Mouse (Mus musculus) brown adipose tissue, adult 24 weeks (tissue): ENCODE data around the gene Gm17651. TPM values are rescaled to one million over a fixed set of nuclear protein-coding genes. Genes with fewer than 3 reads are reported as not detected.

Experiments
- H3K27ac ChIP-seq: fragments of 200-500 bp; replicated peaks from 2 replicates; pipeline ENCODE4 v1.5.1; 2012; ENCODE audit warnings: low read depth, mild to moderate bottlenecking, low read length
- H3K4me1 ChIP-seq: fragments of 200-500 bp; 2 replicates; pipeline ENCODE4 v1.6.1; 2012; ENCODE audit warnings: low read length, mixed read lengths; ENCODE audit not compliant: control insufficient read depth, insufficient read depth, insufficient read length
- H3K4me3 ChIP-seq: fragments of 200-500 bp; 2 replicates; pipeline ENCODE4 v1.5.1; 2012; ENCODE audit warnings: low read depth, mild to moderate bottlenecking, low read length, moderate library complexity; ENCODE audit not compliant: insufficient read depth
- polyA plus RNA-seq: library from polyadenylated mRNA; stranded (reverse); fragments of >200 nt; gene quantifications from 2 replicates; pipeline ENCODE4 v1.2.4, GENCODE M21; 2012; ENCODE audit not compliant: missing spikeins, insufficient read depth, insufficient read length

Gene Gm17651
- polyA plus RNA-seq, 1 experiment, result not detected

GRCm38 (mm10) chr3:97627893-97628292 is 46.6 kb downstream of the Gm17651 start:
- H3K27ac ChIP-seq, result no peak overlapping the region
- H3K4me1 ChIP-seq, result no peaks in the 10 kb centered on the region
- peak overlapping the region; percentile 33; the same call in 1 of the 2 replicates for H3K4me3 ChIP-seq

DNA sequence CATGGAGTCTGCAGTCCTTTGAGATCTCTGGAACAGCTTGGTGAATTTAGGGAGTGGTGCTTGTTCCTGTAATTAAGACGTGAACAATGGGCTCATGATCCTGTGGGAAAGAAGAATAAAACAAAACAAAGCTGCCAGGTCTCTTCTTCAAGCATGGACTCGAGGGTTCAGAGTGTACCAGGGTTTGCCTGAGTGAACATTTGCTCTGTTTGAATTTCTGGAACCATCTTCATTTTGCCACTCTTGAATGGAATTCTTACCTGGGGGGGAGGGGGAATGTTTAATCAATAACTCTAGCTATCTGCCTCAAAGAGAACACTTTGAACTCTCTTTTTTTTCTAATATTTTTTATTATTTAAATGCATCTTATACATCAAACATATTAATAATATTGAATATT is 49.9 kb downstream of the Gm17651 start:
- no peak overlapping the region for H3K4me3 ChIP-seq
- H3K27ac ChIP-seq, result no peak overlapping the region
- H3K4me1 ChIP-seq, result no peaks in the 10 kb centered on the region

Other genes starting within 250 kb of the Gm17651 start
- gene Chd1l, start 64.5 kb downstream of the Gm17651 start, polyA plus RNA-seq, result 7.8 and 8.6 TPM in 2 replicates
- gene Fmo5, start 45.9 kb downstream of the Gm17651 start, polyA plus RNA-seq, result 10.9 and 19.2 TPM in 2 replicates
- 4.3 and 9.1 TPM in 2 replicates for gene Prkab2, start 16.5 kb downstream of the Gm17651 start, polyA plus RNA-seq
- 54.7 and 64.1 TPM in 2 replicates for gene Pde4dip, start 214.0 kb upstream of the Gm17651 start, polyA plus RNA-seq
- gene Sec22b, start 226.5 kb upstream of the Gm17651 start, polyA plus RNA-seq, result 53.2 and 65.3 TPM in 2 replicates